Mouse (Mus musculus) ES-Bruce4 (cell line): ENCODE measurements around the gene Spice1. TPM values are rescaled to one million over a fixed set of nuclear protein-coding genes. Genes with fewer than 3 reads are reported as not detected.

Experiments
- H3K27ac ChIP-seq: 2 replicates; pipeline ENCODE4 v1.5.1; 2012; ENCODE audit warnings: low read length, inconsistent platforms; ENCODE audit not compliant: insufficient read depth
- H3K27me3 ChIP-seq: 2 replicates; pipeline ENCODE4 v1.6.1; 2012; ENCODE audit warnings: mild to moderate bottlenecking, low read length, inconsistent platforms; ENCODE audit not compliant: control insufficient read depth, poor library complexity, insufficient read depth, severe bottlenecking
- H3K36me3 ChIP-seq: 2 replicates; pipeline ENCODE4 v1.6.1; 2012; ENCODE audit warnings: inconsistent platforms, mild to moderate bottlenecking, low read length, moderate library complexity; ENCODE audit not compliant: control insufficient read depth, poor library complexity, insufficient read depth, severe bottlenecking
- H3K4me1 ChIP-seq: one replicate; pipeline ENCODE4 v1.8.1; 2011; ENCODE audit warnings: low read length; ENCODE audit not compliant: control insufficient read depth, insufficient read depth
- H3K4me3 ChIP-seq: 2 replicates; pipeline ENCODE4 v1.5.1; 2011; ENCODE audit warnings: low read depth, mild to moderate bottlenecking, low read length
- H3K9ac ChIP-seq: 2 replicates; pipeline ENCODE4 v1.6.1; 2012; ENCODE audit warnings: low read depth, mild to moderate bottlenecking, inconsistent platforms; ENCODE audit not compliant: poor library complexity, severe bottlenecking
- H3K9me3 ChIP-seq: replicated peaks from 2 replicates; pipeline ENCODE4 v1.6.1; 2012; ENCODE audit warnings: mild to moderate bottlenecking, low read length, inconsistent platforms; ENCODE audit not compliant: control insufficient read depth, poor library complexity, insufficient read depth, severe bottlenecking
- CTCF ChIP-seq: IDR thresholded peaks from one replicate; pipeline ENCODE4 v1.8.1; 2011; ENCODE audit warnings: low read depth, low read length
- EP300 ChIP-seq: IDR thresholded peaks from 2 replicates; pipeline ENCODE4 v1.6.1; 2011; ENCODE audit warnings: low read depth, low read length; ENCODE audit not compliant: insufficient read depth
- POLR2A ChIP-seq: IDR thresholded peaks from one replicate; pipeline ENCODE4 v1.8.1; 2011; ENCODE audit warnings: low read length; ENCODE audit not compliant: insufficient read depth
- polyA plus RNA-seq: library from polyadenylated mRNA; stranded (reverse); fragments of >200 nt; gene quantifications from 2 replicates; pipeline ENCODE4 v1.2.4, GENCODE M21; 2011; ENCODE audit warnings: low read depth; ENCODE audit not compliant: missing spikeins, insufficient read depth, insufficient read length

Gene Spice1
- polyA plus RNA-seq, 1 experiment: 56.9 TPM

GRCm38 (mm10) chr16:44331995-44332860, 14.7 kb upstream of the Spice1 start:
- peak overlapping the region; percentile 19 for H3K9ac ChIP-seq
- no peaks in the 10 kb centered on the region; the same call in 1 of the 2 replicates for H3K9me3 ChIP-seq
- TF ChIP-seq CTCF (no peak), POLR2A (no peak), EP300 (no peak)
- H3K27ac ChIP-seq: no peak overlapping the region
- peak overlapping the region; percentile 62 for H3K4me3 ChIP-seq
- H3K4me1 ChIP-seq: no peaks in the 10 kb centered on the region
- peaks cover 14% of the 10 kb centered on the region for H3K27me3 ChIP-seq
- no peaks in the 10 kb centered on the region for H3K36me3 ChIP-seq

- no peaks in the 10 kb centered on the region for H3K4me1 ChIP-seq
- H3K27ac ChIP-seq: no peak within 1 kb of the TSS
- H3K27me3 ChIP-seq: peaks cover 14% of the 10 kb centered on the region
- H3K36me3 ChIP-seq: no peaks in the 10 kb centered on the region
- no peaks in the 10 kb centered on the region; the same call in 1 of the 2 replicates for H3K9me3 ChIP-seq
- TF ChIP-seq CTCF (no peak), POLR2A (no peak), EP300 (no peak)
- H3K9ac ChIP-seq: peak within 1 kb of the TSS; percentile 19
- peak within 1 kb of the TSS; percentile 62 for H3K4me3 ChIP-seq
Measured at GRCm38 (mm10) chr16:44332861-44333284, 14.0 kb upstream of the Spice1 start, which contains the start of gene Sidt1. Gene Sidt1 (minus strand): TSS chr16:44333196.

GRCm38 (mm10) chr16:44337541-44337940, 9.4 kb upstream of the Spice1 start:
- H3K36me3 ChIP-seq: no peaks in the 10 kb centered on the region
- H3K9ac ChIP-seq: no peak overlapping the region
- TF ChIP-seq POLR2A (no peak), EP300 (no peak), CTCF (no peak)
- H3K27me3 ChIP-seq: peaks cover 5% of the 10 kb centered on the region
- peaks cover 11% of the 10 kb centered on the region for H3K9me3 ChIP-seq
- H3K4me3 ChIP-seq: no peak overlapping the region
- no peak overlapping the region for H3K27ac ChIP-seq
- H3K4me1 ChIP-seq: no peaks in the 10 kb centered on the region

GRCm38 (mm10) chr16:44349801-44350397, 3.0 kb downstream of the Spice1 start:
- Histone ChIP-seq H3K27ac (no peak overlapping the region), H3K4me3 (no peak overlapping the region), H3K9me3 (no peaks in the 10 kb centered on the region), H3K27me3 (no peaks in the 10 kb centered on the region), H3K9ac (no peak overlapping the region), H3K4me1 (no peaks in the 10 kb centered on the region), H3K36me3 (no peaks in the 10 kb centered on the region; the same call in 1 of the 2 replicates)
- TF ChIP-seq EP300 (no peak), CTCF (no peak), POLR2A (no peak)

- Histone ChIP-seq H3K27me3 (no peaks in the 10 kb centered on the region), H3K4me1 (peaks cover 2% of the 10 kb centered on the region), H3K9me3 (no peaks in the 10 kb centered on the region), H3K27ac (no peak overlapping the region), H3K9ac (no peak overlapping the region), H3K4me3 (no peak overlapping the region), H3K36me3 (no peaks in the 10 kb centered on the region; the same call in 1 of the 2 replicates)
- TF ChIP-seq POLR2A: no peak
- TF ChIP-seq CTCF: no peak
- no peak for TF ChIP-seq EP300
Measured at GRCm38 (mm10) chr16:44356291-44356690, 9.4 kb downstream of the Spice1 start.

- Histone ChIP-seq H3K9ac (no peak overlapping the region), H3K4me1 (peaks cover 2% of the 10 kb centered on the region), H3K27me3 (no peaks in the 10 kb centered on the region), H3K4me3 (no peak overlapping the region), H3K27ac (no peak overlapping the region), H3K9me3 (no peaks in the 10 kb centered on the region), H3K36me3 (peaks cover 3% of the 10 kb centered on the region; the same call in 1 of the 2 replicates)
- TF ChIP-seq CTCF: no peak
- peak; percentile 53; the same call in 1 of the 2 replicates for TF ChIP-seq EP300
Measured at GRCm38 (mm10) chr16:44357571-44358268, 10.8 kb downstream of the Spice1 start.
